Mouse (Mus musculus): ENCODE measurements around the gene Depp1. TPM values are rescaled to one million over a fixed set of nuclear protein-coding genes. Genes with fewer than 3 reads are reported as not detected.

Depp1 gene
- polyA plus RNA-seq, 1 experiment from 2014 or later = 0.10 TPM

DNA sequence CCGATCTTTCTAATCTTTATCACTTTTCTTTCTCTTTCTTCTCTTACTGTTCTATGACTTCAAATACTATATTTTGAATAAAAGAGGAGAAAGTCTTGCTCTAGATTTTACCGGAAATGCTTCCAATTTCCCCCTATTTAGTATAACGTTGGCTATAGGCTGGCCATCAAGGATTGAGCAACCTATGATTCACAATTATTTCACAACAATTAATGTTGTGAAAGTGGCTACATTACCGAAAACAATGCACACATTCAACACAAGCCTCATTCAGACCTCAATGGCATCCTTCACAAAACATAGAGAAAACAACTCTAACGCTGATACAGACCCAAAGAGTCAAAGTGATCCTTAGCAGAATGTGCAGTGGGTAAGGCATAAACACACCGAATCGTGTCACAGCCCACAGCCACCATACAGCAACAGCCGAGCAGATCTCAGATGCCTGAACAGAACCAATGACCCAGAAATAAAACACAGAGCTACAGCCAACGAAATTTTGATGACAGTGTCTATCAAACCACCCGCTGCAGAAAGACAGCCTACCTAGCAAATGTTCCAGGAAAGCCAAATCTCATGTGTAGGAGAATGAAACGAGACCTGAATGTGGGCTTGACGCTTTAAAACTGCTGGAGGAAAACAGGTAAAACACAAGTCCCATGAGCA, 15.8 kb downstream of the Depp1 start:
- Histone ChIP-seq H3K36me3 (ENCODE audit: inconsistent target) (peaks cover 14% of the 10 kb centered on the region; the same call in 1 of the 2 replicates), H3K27ac (peak overlapping the region; percentile 83), H3K79me2 (ENCODE audit: inconsistent target) (peaks cover 100% of the 10 kb centered on the region), H3K4me3 (ENCODE audit: inconsistent target) (no peak overlapping the region)
- WGBS (ENCODE audit: missing documents) = 44% methylated on average over 12 of the region's 12 CpGs

DNA sequence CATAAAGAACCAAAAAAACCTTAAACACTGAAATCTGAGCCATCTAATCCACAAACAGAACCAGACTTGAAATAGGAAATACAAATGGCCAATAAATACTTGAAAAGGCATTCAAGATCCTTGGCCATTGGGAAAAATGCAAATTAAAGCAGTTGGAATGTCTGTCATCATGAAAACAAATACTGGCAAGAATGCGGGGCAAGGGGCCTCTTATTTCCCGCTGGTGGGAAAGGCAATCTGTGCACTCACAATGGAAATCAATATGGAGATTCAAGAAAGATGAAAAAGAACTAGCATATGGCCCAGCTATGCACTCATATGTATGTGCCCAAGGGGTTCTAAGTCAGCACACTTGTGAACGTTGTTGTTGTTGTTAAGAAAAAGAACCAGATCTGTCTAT, 16.5 kb downstream of the Depp1 start:
- Histone ChIP-seq H3K4me3 (ENCODE audit: inconsistent target) (no peak overlapping the region), H3K27ac (peak overlapping the region; percentile 83), H3K36me3 (ENCODE audit: inconsistent target) (peaks cover 7% of the 10 kb centered on the region; the same call in 1 of the 2 replicates), H3K79me2 (ENCODE audit: inconsistent target) (peaks cover 100% of the 10 kb centered on the region)
- WGBS (ENCODE audit: missing documents) = 92% methylated on average over 3 of the region's 3 CpGs

GRCm38 (mm10) chr6:116667382-116667781, 17.0 kb downstream of the Depp1 start:
- peak overlapping the region; percentile 83; the same call in 1 of the 2 replicates for H3K27ac ChIP-seq
- 73% methylated on average over 3 of the region's 3 CpGs for WGBS (ENCODE audit: missing documents)
- H3K36me3 ChIP-seq (ENCODE audit: inconsistent target) = peaks cover 2% of the 10 kb centered on the region; the same call in 1 of the 2 replicates
- no peak overlapping the region for H3K4me3 ChIP-seq (ENCODE audit: inconsistent target)
- peaks cover 100% of the 10 kb centered on the region for H3K79me2 ChIP-seq (ENCODE audit: inconsistent target)

DNA sequence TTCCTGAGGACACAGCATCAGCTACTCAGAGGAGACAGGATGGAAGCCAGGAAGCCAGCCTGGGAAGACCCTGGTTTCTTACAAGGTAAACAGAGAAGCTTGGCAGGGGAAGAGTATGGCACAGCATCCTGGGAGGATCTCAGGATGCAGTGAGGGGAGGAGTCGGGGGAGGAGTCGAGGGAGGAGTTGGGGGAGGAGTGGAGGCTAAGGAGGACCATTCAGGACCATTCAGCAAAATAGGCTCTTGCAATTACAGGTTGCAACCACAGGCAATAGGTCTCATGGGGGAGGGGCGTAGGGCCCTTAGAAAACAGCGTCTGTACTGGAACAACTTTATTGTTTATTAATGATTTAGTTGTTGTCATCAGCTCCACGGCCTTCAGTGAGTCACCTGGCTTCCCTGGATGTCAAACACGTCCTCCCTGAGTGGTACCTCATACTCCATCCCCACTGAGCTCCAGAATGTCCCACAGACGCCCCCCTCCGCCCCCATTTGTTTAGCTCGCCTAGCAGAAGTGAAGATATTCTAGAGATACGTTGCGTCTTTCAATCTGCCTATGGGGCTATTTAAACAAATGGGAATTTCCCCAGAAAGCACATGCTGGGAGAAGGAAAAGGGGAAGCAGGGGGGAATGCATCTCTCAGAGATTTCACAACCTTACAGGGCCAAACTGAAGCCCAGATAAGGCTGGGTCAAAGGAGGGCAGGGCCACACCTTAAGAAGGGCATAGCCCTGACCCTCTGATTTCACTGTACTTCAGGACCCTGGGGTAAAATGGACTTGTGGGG, 18.5 kb downstream of the Depp1 start:
- Histone ChIP-seq H3K4me3 (ENCODE audit: inconsistent target) (no peak overlapping the region), H3K27ac (peak overlapping the region; percentile 90), H3K79me2 (ENCODE audit: inconsistent target) (peaks cover 97% of the 10 kb centered on the region), H3K36me3 (ENCODE audit: inconsistent target) (no peaks in the 10 kb centered on the region)
- whole genome bisulfite sequencing (ENCODE audit: missing documents) = 19% methylated on average over 11 of the region's 11 CpGs

- Histone ChIP-seq H3K4me3 (ENCODE audit: inconsistent target) (peak overlapping the region; percentile 74; the same call in 1 of the 2 replicates), H3K36me3 (ENCODE audit: inconsistent target) (no peaks in the 10 kb centered on the region), H3K27ac (peak overlapping the region; percentile 90), H3K79me2 (ENCODE audit: inconsistent target) (peaks cover 85% of the 10 kb centered on the region)
- 32% methylated on average over 6 of the region's 6 CpGs for WGBS (ENCODE audit: missing documents)
Observed at GRCm38 (mm10) chr6:116670144-116670543, 19.7 kb downstream of the Depp1 start.

DNA sequence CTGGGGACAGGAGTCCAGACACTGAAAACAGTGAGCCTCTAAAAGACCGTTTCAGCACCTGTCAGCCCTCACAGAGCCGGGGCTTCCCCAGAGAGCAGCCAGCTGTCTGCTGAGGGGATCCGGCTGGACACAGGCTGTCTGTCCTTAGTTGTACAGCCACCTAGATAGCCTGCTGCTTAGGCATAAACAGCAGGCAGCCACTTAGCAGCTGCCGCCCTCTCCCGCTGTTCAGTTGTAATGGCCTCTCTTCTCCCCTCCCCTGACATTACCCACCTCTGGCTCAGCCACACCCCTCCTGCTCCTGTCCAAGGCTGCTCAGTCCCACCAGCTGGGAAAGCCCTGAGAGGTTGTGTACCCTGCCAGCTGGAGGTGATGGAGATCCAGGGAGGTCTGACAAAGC, 20.6 kb downstream of the Depp1 start:
- WGBS (ENCODE audit: missing documents) = 75% methylated on average over 5 of the region's 5 CpGs
- Histone ChIP-seq H3K4me3 (ENCODE audit: inconsistent target) (peak overlapping the region; percentile 74), H3K79me2 (ENCODE audit: inconsistent target) (peaks cover 76% of the 10 kb centered on the region), H3K27ac (peak overlapping the region; percentile 90), H3K36me3 (ENCODE audit: inconsistent target) (no peaks in the 10 kb centered on the region)

DNA sequence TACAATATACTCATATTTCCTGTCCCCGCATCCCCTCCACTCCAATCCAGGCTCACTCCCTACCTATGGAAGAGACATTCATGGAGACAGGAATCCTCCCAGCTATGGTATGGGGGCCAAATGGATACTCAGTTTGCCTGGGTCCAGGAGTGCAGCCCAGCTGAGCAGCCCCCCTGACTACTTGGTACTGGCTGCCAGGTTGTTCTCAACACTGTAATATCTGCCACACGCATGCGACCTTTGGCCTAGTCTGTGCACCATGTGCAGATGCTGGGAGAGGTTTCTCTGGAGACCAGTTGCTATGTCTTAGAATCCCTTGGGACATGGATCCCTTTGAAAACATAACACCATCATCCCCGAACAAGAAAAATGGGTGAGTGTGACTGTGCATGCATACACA, 21.4 kb downstream of the Depp1 start:
- no peaks in the 10 kb centered on the region for H3K36me3 ChIP-seq (ENCODE audit: inconsistent target)
- peak overlapping the region; percentile 74 for H3K4me3 ChIP-seq (ENCODE audit: inconsistent target)
- peak overlapping the region; percentile 90 for H3K27ac ChIP-seq
- 94% methylated on average over 3 of the region's 4 CpGs for WGBS (ENCODE audit: missing documents)
- peaks cover 69% of the 10 kb centered on the region for H3K79me2 ChIP-seq (ENCODE audit: inconsistent target)

- H3K36me3 ChIP-seq (ENCODE audit: inconsistent target) = no peaks in the 10 kb centered on the region
- H3K4me3 ChIP-seq (ENCODE audit: inconsistent target) = peak overlapping the region; percentile 74
- WGBS (ENCODE audit: missing documents) = 38% methylated on average over 5 of the region's 5 CpGs
- H3K79me2 ChIP-seq (ENCODE audit: inconsistent target) = peaks cover 63% of the 10 kb centered on the region
- peak overlapping the region; percentile 90 for H3K27ac ChIP-seq
Observed at GRCm38 (mm10) chr6:116672349-116672748, 21.9 kb downstream of the Depp1 start.

- Histone ChIP-seq H3K36me3 (ENCODE audit: inconsistent target) (no peaks in the 10 kb centered on the region), H3K79me2 (ENCODE audit: inconsistent target) (peaks cover 49% of the 10 kb centered on the region), H3K27ac (peak within 1 kb of the TSS; percentile 90), H3K4me3 (ENCODE audit: inconsistent target) (peak within 1 kb of the TSS; percentile 74)
- 4% methylated on average over 42 of the region's 44 CpGs for WGBS (ENCODE audit: missing documents)
Observed at GRCm38 (mm10) chr6:116673471-116674282, 23.3 kb downstream of the Depp1 start, which contains the start of gene Rassf4. Gene Rassf4, minus strand, starts transcription at chr6:116673952.

DNA sequence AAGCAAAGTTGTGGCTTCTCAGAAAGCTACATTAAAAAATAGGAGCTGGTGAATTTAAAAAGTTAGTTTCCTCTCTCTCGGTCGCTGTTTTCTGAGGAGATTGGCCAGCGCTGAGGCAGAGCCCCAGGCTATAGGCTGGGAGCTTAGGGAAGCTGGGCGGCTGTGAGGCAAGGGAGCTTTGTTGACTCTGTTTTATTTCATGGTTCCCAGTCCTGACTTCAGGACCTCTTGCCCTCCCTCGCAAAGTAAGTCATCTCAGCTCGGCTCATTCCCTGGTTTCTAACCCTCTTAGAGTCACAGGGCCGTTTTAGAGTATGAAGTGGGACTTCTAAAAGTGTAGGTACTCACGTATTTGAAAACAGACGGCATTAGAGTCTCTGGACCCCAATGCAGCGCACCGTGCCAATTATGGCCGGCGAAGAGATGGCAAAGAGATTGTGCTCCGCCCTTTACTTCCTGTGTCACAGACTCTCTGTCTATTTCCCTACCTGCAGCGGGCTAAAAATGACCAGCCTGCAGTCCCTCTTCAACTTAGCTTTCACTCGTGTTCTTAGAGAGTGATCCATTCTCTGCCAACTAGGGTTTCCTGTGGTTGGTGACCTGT, 24.0 kb downstream of the Depp1 start:
- peak overlapping the region; percentile 90 for H3K27ac ChIP-seq
- H3K79me2 ChIP-seq (ENCODE audit: inconsistent target) = peaks cover 42% of the 10 kb centered on the region
- WGBS (ENCODE audit: missing documents) = 9% methylated on average over 16 of the region's 16 CpGs
- H3K36me3 ChIP-seq (ENCODE audit: inconsistent target) = no peaks in the 10 kb centered on the region
- H3K4me3 ChIP-seq (ENCODE audit: inconsistent target) = peak overlapping the region; percentile 74

- WGBS (ENCODE audit: missing documents) = 63% methylated on average over 10 of the region's 10 CpGs
- Histone ChIP-seq H3K36me3 (ENCODE audit: inconsistent target) (no peaks in the 10 kb centered on the region), H3K4me3 (ENCODE audit: inconsistent target) (no peak overlapping the region), H3K27ac (no peak overlapping the region), H3K79me2 (ENCODE audit: inconsistent target) (peaks cover 22% of the 10 kb centered on the region)
Observed at GRCm38 (mm10) chr6:116676355-116676913, 26.0 kb downstream of the Depp1 start.

DNA sequence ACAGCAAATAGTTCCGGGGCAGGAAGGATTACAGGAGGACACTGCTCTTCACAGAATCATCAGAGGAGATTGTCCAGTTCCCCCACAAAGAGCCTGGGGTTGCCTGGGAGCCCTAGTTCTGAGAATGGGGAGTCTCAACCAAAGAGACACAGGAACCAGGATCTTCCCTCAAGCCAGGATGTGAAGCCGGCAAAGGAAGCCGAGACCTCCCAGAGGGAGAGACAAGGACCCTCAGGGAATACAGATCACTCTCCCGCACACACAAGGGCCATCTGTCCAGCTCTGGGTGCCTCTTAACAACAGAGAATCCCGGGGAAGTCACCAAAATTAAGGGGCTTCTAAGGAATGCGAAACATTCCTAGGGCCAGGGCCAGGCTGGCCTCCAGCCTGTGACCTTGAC, 26.9 kb downstream of the Depp1 start:
- Histone ChIP-seq H3K79me2 (ENCODE audit: inconsistent target) (peaks cover 13% of the 10 kb centered on the region), H3K27ac (no peak overlapping the region)
- WGBS (ENCODE audit: missing documents) = 86% methylated on average over 6 of the region's 6 CpGs

DNA sequence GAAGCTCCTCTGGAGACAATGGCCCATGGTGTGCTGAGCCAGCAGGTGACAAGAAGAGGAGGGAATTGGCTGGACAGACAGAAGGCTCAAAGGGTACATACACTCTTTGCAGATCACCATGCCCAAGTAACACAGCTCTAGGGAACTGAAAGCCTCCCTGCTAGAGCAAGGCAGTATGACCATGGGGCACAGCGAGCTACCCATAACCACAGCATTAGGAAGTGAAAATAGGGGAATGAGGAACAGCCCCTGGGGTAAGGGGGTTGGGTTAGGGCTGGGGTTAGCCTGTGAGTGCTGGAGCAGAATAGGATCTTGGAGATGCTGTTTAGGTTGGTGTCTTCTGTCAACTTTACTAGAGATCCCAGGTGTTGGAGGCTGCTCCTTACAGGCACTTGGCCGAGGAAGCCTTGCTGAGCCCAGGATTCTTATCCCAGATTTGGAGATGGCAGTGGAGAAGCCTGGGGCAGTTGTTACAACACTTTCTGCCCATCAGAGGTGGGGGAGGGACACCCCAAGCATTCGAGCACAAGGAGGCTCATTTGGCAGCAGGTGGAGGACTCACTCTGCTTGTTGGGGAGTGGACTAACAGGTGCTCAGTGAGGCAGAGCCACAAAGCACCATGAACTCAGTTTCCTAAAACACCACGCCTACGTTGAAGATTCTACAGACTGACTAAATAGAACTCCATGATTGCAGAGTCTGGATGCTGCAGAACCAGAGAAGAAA, 29.3 kb downstream of the Depp1 start:
- Histone ChIP-seq H3K36me3 (ENCODE audit: inconsistent target) (no peaks in the 10 kb centered on the region), H3K4me3 (ENCODE audit: inconsistent target) (no peak overlapping the region), H3K27ac (peak overlapping the region; percentile 97), H3K79me2 (ENCODE audit: inconsistent target) (no peaks in the 10 kb centered on the region)
- WGBS (ENCODE audit: missing documents) = 36% methylated on average over 4 of the region's 5 CpGs

More for the DNA sequence above, 26.9 kb downstream of the Depp1 start:
- Histone ChIP-seq H3K4me3 (ENCODE audit: inconsistent target) (no peak overlapping the region), H3K36me3 (ENCODE audit: inconsistent target) (no peaks in the 10 kb centered on the region)
